In genomic region chr6:54327626-54328003, GRCm38 (mm10) we compare ENCODE assay signal across 8 mouse cellular contexts. TPM values are rescaled to one million over a fixed set of nuclear protein-coding genes. Genes with fewer than 3 reads are reported as not detected.
DNase-seq lines count a peak whose midpoint lies in the region; ATAC-seq lines count a peak whose summit lies in the region.

No protein-coding gene starts in this region.

- no peaks in the 10 kb centered on the region for H3K36me3 ChIP-seq in intestine, embryonic 15.5 days
- H3K36me3 ChIP-seq in limb, embryonic 10.5 days, result no peaks in the 10 kb centered on the region

- peaks cover 20% of the 10 kb centered on the region; the same call in 1 of the 2 replicates for H3K4me1 ChIP-seq in intestine, embryonic 15.5 days (replicated peaks)
- H3K4me1 ChIP-seq in limb, embryonic 10.5 days, result peaks cover 21% of the 10 kb centered on the region

- WGBS in intestine, embryonic 15.5 days, result under 1% methylated on average over 28 of the region's 28 CpGs
- WGBS in limb, embryonic 10.5 days, result 2% methylated on average over 28 of the region's 28 CpGs

- H3K9ac ChIP-seq in intestine, embryonic 15.5 days, result peak overlapping the region; percentile 56

- H3K27ac ChIP-seq in intestine, embryonic 15.5 days, result peak overlapping the region; percentile 73
- H3K27ac ChIP-seq in limb, embryonic 10.5 days, result peak overlapping the region; percentile 59

- H3K4me2 ChIP-seq in intestine, embryonic 15.5 days (replicated peaks), result peak overlapping the region; percentile 95

- peak; percentile 39 to 40 for DNase-seq in adrenal gland, postnatal 4 days (ENCODE audit: low spot score in 2 of 2)
- peak; percentile 67 for DNase-seq in embryo, embryonic 11 days
- DNase-seq in limb, embryonic 10.5 days (ENCODE audit: low spot score), result peak; percentile 56
- peak; percentile 37 to 56 for DNase-seq in right cerebral cortex, postnatal 36 days (ENCODE audit: low spot score in 2 of 2)
- DNase-seq in T-cell, adult 2 months (ENCODE audit: low spot score), result no peak

- peaks cover 13% of the 10 kb centered on the region for H3K27me3 ChIP-seq in intestine, embryonic 15.5 days (replicated peaks)
- peaks cover 70% of the 10 kb centered on the region for H3K27me3 ChIP-seq in limb, embryonic 10.5 days (ENCODE audit: low read depth, poor library complexity, severe bottlenecking)

- ATAC-seq in granulocyte monocyte progenitor cell, adult 5-6 weeks (replicated peaks; ENCODE audit: poor library complexity, severe bottlenecking), result peak; percentile 75
- ATAC-seq in intestine, embryonic 15.5 days, result peak; percentile 31; the same call in 1 of the 2 replicates
- peak; percentile 56 for ATAC-seq in megakaryocyte progenitor cell, adult 5-6 weeks (replicated peaks; ENCODE audit: poor library complexity)

- H3K4me3 ChIP-seq in intestine, embryonic 15.5 days (replicated peaks), result peak overlapping the region; percentile 53
- H3K4me3 ChIP-seq in limb, embryonic 10.5 days, result peak overlapping the region; percentile 55

- no peaks in the 10 kb centered on the region for H3K9me3 ChIP-seq in intestine, embryonic 15.5 days
- no peaks in the 10 kb centered on the region for H3K9me3 ChIP-seq in limb, embryonic 10.5 days (replicated peaks)

RNA-seq across cellular contexts. Expression of gene Prr15, which starts 2.0 kb away (rescaled TPM):
- total RNA-seq in adrenal gland, postnatal 4 days (2021), result 1 to 10 TPM; 6.3 to 7.7 TPM
- total RNA-seq in granulocyte monocyte progenitor cell, adult 5-6 weeks (2014; fragmentation: Nextera tagmentation), result not detected in 2 replicates
- 0.26 and 0.77 TPM in 2 replicates for total RNA-seq in granulocyte monocyte progenitor cell, adult 5-6 weeks (2017)
- polyA plus RNA-seq in intestine, embryonic 15.5 days (2015; fragmentation: Nextera tagmentation; extraction: Ambion mirVana), result 11.3 and 11.7 TPM in 2 replicates
- 0.15 and 0.16 TPM in 2 replicates for polyA plus RNA-seq in limb, embryonic 10.5 days (2016; fragmentation: Nextera tagmentation; extraction: Ambion mirVana)
- 0.17 TPM in 1 of 2 replicates, not detected in the other for total RNA-seq in megakaryocyte progenitor cell, adult 5-6 weeks (2015)
- 0.04 TPM in 1 of 2 replicates, not detected in the other for total RNA-seq in megakaryocyte progenitor cell, adult 5-6 weeks (2017)

Comparison
In these comparisons a context has a peak if more than half of its experiments do, and no peak if none do; other contexts are left out.
1. RNA of gene Prr15, which starts 2.0 kb away (total RNA-seq): 6.3 to 7.7 TPM in adrenal gland, postnatal 4 days; 0.26 to 0.77 TPM in granulocyte monocyte progenitor cell, adult 5-6 weeks and 0.04 to 0.17 TPM in megakaryocyte progenitor cell, adult 5-6 weeks; every median in the first group is over 4 times any median in the second.
2. Peak in every context shown above with its lines, with median percentiles within 50 percentile points of each other: ATAC-seq.